Mouse (Mus musculus) E14TG2a.4 (cell line): ENCODE measurements around the gene Uba52.

Experiments used
- CTCF ChIP-seq: conservative IDR thresholded peaks from 2 replicates; pipeline ENCODE4 v1.5.1; 2014; ENCODE audit warnings: low read length
- NANOG ChIP-seq: IDR thresholded peaks from 2 replicates; pipeline ENCODE4 v1.6.1; 2014; ENCODE audit warnings: borderline replicate concordance, low read length, mixed read lengths
- POU5F1 ChIP-seq: IDR thresholded peaks from 2 replicates; pipeline ENCODE4 v1.6.1; 2014; ENCODE audit warnings: low read length, borderline replicate concordance

DNA sequence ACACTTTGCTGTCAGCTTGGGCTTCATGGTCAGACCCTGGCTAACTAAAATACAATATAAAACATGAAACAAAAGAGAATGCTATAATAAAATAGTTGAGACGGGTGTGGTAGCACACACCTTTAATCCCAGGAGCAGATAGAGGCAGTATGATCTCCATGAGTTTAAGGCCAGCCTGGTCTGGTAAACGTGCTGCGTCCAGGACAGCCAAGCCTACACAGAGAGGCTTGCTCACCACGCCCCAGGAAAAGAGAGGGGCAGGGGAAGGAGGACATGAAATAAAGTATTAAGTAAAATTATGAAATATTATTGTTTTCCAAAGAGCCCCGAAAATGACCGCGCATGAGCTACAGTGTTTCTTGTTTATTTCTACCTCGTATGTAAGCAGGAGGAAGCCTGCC is 16.5 kb upstream of the Uba52 start:
- TF ChIP-seq CTCF = no peak
- TF ChIP-seq NANOG = no peak
- TF ChIP-seq POU5F1 = no peak
